Mouse (Mus musculus) lung, postnatal 0 days (tissue): ENCODE measurements around the gene Rftn1. TPM values are rescaled to one million over a fixed set of nuclear protein-coding genes. Genes with fewer than 3 reads are reported as not detected.

Source experiments
- ATAC-seq: fragments of 200-750 bp; cut with Nextera tagmentation; 2 replicates; pipeline ENCODE4 v1.8.0; 2017; ENCODE audit warnings: moderate library complexity
- DNase-seq: peaks from one replicate; pipeline ENCODE4 v3.0.0-alpha.2; 2016; ENCODE audit warnings: low spot score
- H3K27ac ChIP-seq: fragments of 300-500 bp; sonication (generic); 2 replicates; pipeline ENCODE4 v1.5.1; 2014; ENCODE audit warnings: antibody characterized with exemption, mild to moderate bottlenecking, low read length, mixed read lengths
- H3K27me3 ChIP-seq: fragments of 300-500 bp; sonication (generic); replicated peaks from 2 replicates; pipeline ENCODE4 v1.6.1; 2014; ENCODE audit warnings: low read length, mixed read lengths; ENCODE audit not compliant: insufficient read depth
- H3K36me3 ChIP-seq: fragments of 300-500 bp; sonication (generic); 2 replicates; pipeline ENCODE4 v1.6.1; 2014; ENCODE audit warnings: low read length, mixed read lengths; ENCODE audit not compliant: insufficient read depth
- H3K4me1 ChIP-seq: fragments of 300-500 bp; sonication (generic); 2 replicates; pipeline ENCODE4 v1.6.1; 2014; ENCODE audit warnings: antibody characterized with exemption, low read depth, low read length, mixed read lengths; ENCODE audit not compliant: insufficient read depth
- H3K4me2 ChIP-seq: fragments of 300-500 bp; sonication (generic); replicated peaks from 2 replicates; pipeline ENCODE4 v1.6.1; 2014; ENCODE audit warnings: low read depth, mild to moderate bottlenecking, low read length, moderate library complexity, mixed read lengths
- H3K4me3 ChIP-seq: fragments of 300-500 bp; sonication (generic); 2 replicates; pipeline ENCODE4 v1.5.1; 2014; ENCODE audit warnings: low read depth, low read length
- H3K9ac ChIP-seq: fragments of 300-500 bp; sonication (generic); replicated peaks from 2 replicates; pipeline ENCODE4 v1.6.1; 2014; ENCODE audit warnings: low read depth, mild to moderate bottlenecking
- H3K9me3 ChIP-seq: fragments of 300-500 bp; sonication (generic); 2 replicates; pipeline ENCODE4 v1.6.1; 2016; ENCODE audit warnings: low read length, mixed read lengths
- CTCF ChIP-seq: IDR thresholded peaks from 2 replicates; pipeline ENCODE4 v1.5.1; 2016; ENCODE audit warnings: antibody characterized with exemption, mild to moderate bottlenecking
- EP300 ChIP-seq: IDR thresholded peaks from 2 replicates; pipeline ENCODE4 v1.6.1; 2016; ENCODE audit warnings: antibody characterized with exemption, mild to moderate bottlenecking, control low read depth
- WGBS: fragments of 180-500 bp; shearing (Covaris S2); extraction: QIAGEN DNeasy Blood & Tissue Kit; methylation state at CpG from one replicate; pipeline ENCODE4 v1.1.7; 2014; 5-methylcytosine and 5-hydroxymethylcytosine counted together
- polyA plus RNA-seq: library from polyadenylated mRNA; unstranded; fragments of >200 nt; fragmentation: Nextera tagmentation; extraction: Ambion mirVana; gene quantifications from 2 replicates; pipeline ENCODE4 v1.2.1, GENCODE M21; 2015

The Rftn1 gene
- polyA plus RNA-seq, 1 experiment from 2014 or later = 18.2 TPM

GRCm38 (mm10) chr17:50150416-50151207 is 39.9 kb downstream of the Rftn1 start:
- H3K4me2 ChIP-seq = no peak overlapping the region
- H3K4me1 ChIP-seq = no peaks in the 10 kb centered on the region
- 69% methylated on average over 16 of the region's 16 CpGs for WGBS
- ATAC-seq = no peak
- DNase-seq = no peak
- no peak overlapping the region for H3K4me3 ChIP-seq
- no peaks in the 10 kb centered on the region for H3K36me3 ChIP-seq
- H3K27ac ChIP-seq = no peak overlapping the region
- H3K9me3 ChIP-seq = no peaks in the 10 kb centered on the region
- no peak overlapping the region for H3K9ac ChIP-seq
- no peaks in the 10 kb centered on the region for H3K27me3 ChIP-seq
- no peak for TF ChIP-seq CTCF
- no peak for TF ChIP-seq EP300

GRCm38 (mm10) chr17:50149690-50150210 is 40.7 kb downstream of the Rftn1 start:
- 0 out of 2 replicates have a peak overlapping the region, but pooled peaks have one; percentile 17 for H3K4me2 ChIP-seq

GRCm38 (mm10) chr17:50147831-50148587 is 42.5 kb downstream of the Rftn1 start:
- Histone ChIP-seq H3K4me3 (no peak overlapping the region), H3K4me2 (no peak overlapping the region), H3K27ac (no peak overlapping the region), H3K9me3 (no peaks in the 10 kb centered on the region), H3K27me3 (no peaks in the 10 kb centered on the region), H3K36me3 (no peaks in the 10 kb centered on the region), H3K9ac (no peak overlapping the region), H3K4me1 (no peaks in the 10 kb centered on the region)
- TF ChIP-seq CTCF (no peak), EP300 (no peak)
- DNase-seq = no peak
- WGBS = 90% methylated on average over 12 of the region's 12 CpGs
- ATAC-seq = no peak

More at GRCm38 (mm10) chr17:50149690-50150210, 40.7 kb downstream of the Rftn1 start:
- H3K4me3 ChIP-seq = no peak overlapping the region
- H3K9me3 ChIP-seq = no peaks in the 10 kb centered on the region
- H3K9ac ChIP-seq = no peak overlapping the region
- 63% methylated on average over 14 of the region's 14 CpGs for WGBS
- no peak for TF ChIP-seq CTCF
- no peak for TF ChIP-seq EP300
- no peak for ATAC-seq
- H3K27me3 ChIP-seq = no peaks in the 10 kb centered on the region
- no peaks in the 10 kb centered on the region for H3K36me3 ChIP-seq
- no peak for DNase-seq
- H3K4me1 ChIP-seq = no peaks in the 10 kb centered on the region
- no peak overlapping the region for H3K27ac ChIP-seq

GRCm38 (mm10) chr17:50143354-50143753 is 47.1 kb downstream of the Rftn1 start:
- no peak overlapping the region for H3K9ac ChIP-seq
- H3K27ac ChIP-seq = peak overlapping the region; percentile 26
- no peaks in the 10 kb centered on the region for H3K27me3 ChIP-seq
- peak; percentile 67 for DNase-seq
- no peaks in the 10 kb centered on the region for H3K9me3 ChIP-seq
- 50% methylated on average over 10 of the region's 10 CpGs for WGBS
- peak; percentile 93 for ATAC-seq
- no peak for TF ChIP-seq CTCF
- TF ChIP-seq EP300 = peak; percentile 95
- H3K36me3 ChIP-seq = no peaks in the 10 kb centered on the region
- H3K4me1 ChIP-seq = no peaks in the 10 kb centered on the region
- H3K4me2 ChIP-seq = no peak overlapping the region
- no peak overlapping the region for H3K4me3 ChIP-seq

- no peak overlapping the region for H3K4me2 ChIP-seq
- H3K9me3 ChIP-seq = no peaks in the 10 kb centered on the region
- no peak for ATAC-seq
- H3K9ac ChIP-seq = no peak overlapping the region
- no peak overlapping the region for H3K4me3 ChIP-seq
- TF ChIP-seq EP300 = no peak
- no peaks in the 10 kb centered on the region for H3K36me3 ChIP-seq
- H3K27ac ChIP-seq = peak overlapping the region; percentile 26
- no peak for DNase-seq
- no peaks in the 10 kb centered on the region for H3K27me3 ChIP-seq
- no peaks in the 10 kb centered on the region for H3K4me1 ChIP-seq
- WGBS = 46% methylated on average over 8 of the region's 8 CpGs
These were observed 47.9 kb downstream of the Rftn1 start for GRCm38 (mm10) chr17:50142553-50142952.

GRCm38 (mm10) chr17:50142151-50142550 is 48.3 kb downstream of the Rftn1 start:
- Histone ChIP-seq H3K4me3 (no peak overlapping the region), H3K9me3 (no peaks in the 10 kb centered on the region), H3K27ac (no peak overlapping the region), H3K4me1 (no peaks in the 10 kb centered on the region), H3K4me2 (no peak overlapping the region), H3K27me3 (no peaks in the 10 kb centered on the region), H3K9ac (no peak overlapping the region), H3K36me3 (no peaks in the 10 kb centered on the region)
- no peak for ATAC-seq
- no peak for DNase-seq
- 84% methylated on average over 7 of the region's 7 CpGs for WGBS
- TF ChIP-seq CTCF (no peak), EP300 (no peak)
